Mouse (Mus musculus): ENCODE measurements around the gene Ctsa.

- TF ChIP-seq EP300 (IDR thresholded peaks at IDR 0.05; ENCODE audit: low read depth) (no peak), CTCF (IDR thresholded peaks at IDR 0.05; ENCODE audit: low read depth) (no peak)
These were observed 39.1 kb downstream of the Ctsa start for GRCm38 (mm10) chr2:164871602-164872303.
